Mouse (Mus musculus) adrenal gland, adult (tissue): ENCODE data around the gene Mtif3.
"Not testable (repeated sequence)": the region's sequence is repeated elsewhere in the genome, so short reads cannot be mapped to it uniquely, and the experiment has no call there.

Experiments used
- DNase-seq, 2 experiments: peaks; one replicate each; pipeline ENCODE4 v3.0.0; 2022 to 2023; ENCODE audit warnings: low spot score in 1 of 2; ENCODE audit not compliant: inconsistent age in 2 of 2

Gene Mtif3

GRCm38 (mm10) chr5:146955651-146956050 lies 7.9 kb downstream of the Mtif3 start:
- no peak for DNase-seq

GRCm38 (mm10) chr5:146954576-146954975 lies 9.0 kb downstream of the Mtif3 start:
- DNase-seq: no peak

GRCm38 (mm10) chr5:146948508-146949088 lies 15.0 kb downstream of the Mtif3 start, which contains the start of gene Gtf3a:
Gene Gtf3a (plus strand): TSS chr5:146948657.
- DNase-seq: peak; percentile 79 to 87

GRCm38 (mm10) chr5:146948041-146948507 lies 15.5 kb downstream of the Mtif3 start:
- no peak for DNase-seq

GRCm38 (mm10) chr5:146947497-146947896 lies 16.1 kb downstream of the Mtif3 start:
- peak in 1 of 2 experiments; percentile 33 for DNase-seq

- DNase-seq: no peak
Observed at GRCm38 (mm10) chr5:146946682-146947081, 16.9 kb downstream of the Mtif3 start.

GRCm38 (mm10) chr5:146944568-146944967 lies 19.0 kb downstream of the Mtif3 start:
- no peak for DNase-seq

GRCm38 (mm10) chr5:146942965-146943364 lies 20.6 kb downstream of the Mtif3 start:
- no peak for DNase-seq

GRCm38 (mm10) chr5:146941939-146942338 lies 21.7 kb downstream of the Mtif3 start:
- not testable (repeated sequence) for DNase-seq

GRCm38 (mm10) chr5:146940219-146940618 lies 23.4 kb downstream of the Mtif3 start:
- DNase-seq: peak in 1 of 2 experiments; percentile 69

- DNase-seq: no peak
Observed at GRCm38 (mm10) chr5:146939109-146939796, 24.3 kb downstream of the Mtif3 start.

GRCm38 (mm10) chr5:146937541-146938503 lies 25.8 kb downstream of the Mtif3 start:
- no peak for DNase-seq

GRCm38 (mm10) chr5:146933466-146933865 lies 30.1 kb downstream of the Mtif3 start:
- DNase-seq: no peak

GRCm38 (mm10) chr5:146931904-146932553 lies 31.6 kb downstream of the Mtif3 start:
- no peak for DNase-seq

GRCm38 (mm10) chr5:146931422-146931821 lies 32.2 kb downstream of the Mtif3 start:
- DNase-seq: no peak

GRCm38 (mm10) chr5:146926673-146927072 lies 36.9 kb downstream of the Mtif3 start:
- DNase-seq: no peak

- no peak for DNase-seq
Observed at GRCm38 (mm10) chr5:146923547-146923946, 40.1 kb downstream of the Mtif3 start.

GRCm38 (mm10) chr5:146921224-146921623 lies 42.4 kb downstream of the Mtif3 start:
- no peak for DNase-seq

- DNase-seq: no peak
Observed at GRCm38 (mm10) chr5:146920314-146921161, 43.1 kb downstream of the Mtif3 start.

- DNase-seq: no peak
Observed at GRCm38 (mm10) chr5:146919874-146920273, 43.7 kb downstream of the Mtif3 start.
